Mouse (Mus musculus): Measurements from ENCODE around the gene Cyba. TPM values are rescaled to one million over a fixed set of nuclear protein-coding genes. Genes with fewer than 3 reads are reported as not detected.

Cyba gene
- total and polyA plus RNA-seq, 3 experiments = 450 to 1,119 (median 848) TPM

GRCm38 (mm10) chr8:122437708-122438331 lies 5.1 kb upstream of the Cyba start:
- Histone ChIP-seq H3K9me3 (replicated peaks; ENCODE audit: low read length) (peaks cover 11% of the 10 kb centered on the region), H3K4me1 (ENCODE audit: control insufficient read depth in 1 of 2, insufficient read depth in 2 of 2) (peaks cover 18 to 66% of the 10 kb centered on the region in 2 experiments), H3K4me3 (replicated peaks in 1 of 3; ENCODE audit: low read depth in 2 of 3, low read length in 2 of 3, poor library complexity in 1 of 3) (no peak overlapping the region), H3K27me3 (replicated peaks) (no peaks in the 10 kb centered on the region), H3K79me2 (replicated peaks; ENCODE audit: control insufficient read depth, extremely low read depth, insufficient read depth, poor library complexity, severe bottlenecking) (no peaks in the 10 kb centered on the region), H3K4me2 (ENCODE audit: insufficient read depth, low read depth, poor library complexity, severe bottlenecking) (no peak overlapping the region), H3K36me3 (replicated peaks in 1 of 2; ENCODE audit: control insufficient read depth in 1 of 2, insufficient read depth in 1 of 2, low read length in 1 of 2) (peaks cover 41 to 74% of the 10 kb centered on the region in 2 experiments), H3K27ac (ENCODE audit: insufficient read depth, low read depth) (no peak overlapping the region), H3K9ac (ENCODE audit: insufficient read depth, low read depth) (no peak overlapping the region)
- in situ Hi-C loops (cut with MboI; ENCODE audit: low pct_ligation_motif_present, low pct_unique_long_range_greater_than_20kb, low sequenced_read_pairs) = loop anchor here (25.0 kb wide), 1 partner anchor 851 kb away; the partner anchor contains the start of genes Fbxo31 and Map1lc3b
- DNase-seq (ENCODE audit: extremely low read depth) = no peak
- no peak for TF ChIP-seq JUN (IDR thresholded peaks at IDR 0.05; ENCODE audit: insufficient read depth, low read depth, low read length)
- TF ChIP-seq UBTF (IDR thresholded peaks at IDR 0.05; ENCODE audit: low read depth, low read length) = no peak
- TF ChIP-seq ZKSCAN1 (IDR thresholded peaks at IDR 0.05; ENCODE audit: borderline replicate concordance, low read depth, low read length) = no peak
- no peak for TF ChIP-seq TBP (conservative IDR thresholded peaks at IDR 0.05; ENCODE audit: low read depth, low read length)
- no peak for TF ChIP-seq PAX5 (IDR thresholded peaks at IDR 0.05; ENCODE audit: low read length)
- TF ChIP-seq POLR2AphosphoS2 (IDR thresholded peaks at IDR 0.05; ENCODE audit: low read depth, low read length) = 0 out of 2 replicates have a peak, but pooled peaks have one; percentile 26
- TF ChIP-seq GABPA (IDR thresholded peaks at IDR 0.05; ENCODE audit: insufficient replicate concordance, low read depth, low read length) = no peak
- TF ChIP-seq MEF2A (IDR thresholded peaks at IDR 0.05; ENCODE audit: borderline replicate concordance, low read depth, low read length) = no peak
- dilution Hi-C loops (cut with MboI; ENCODE audit: extremely low pct_ligation_motif_present, extremely low pct_unique_long_range_greater_than_20kb, low sequenced_read_pairs) = no loop called here

GRCm38 (mm10) chr8:122436586-122437125 lies 3.9 kb upstream of the Cyba start:
- dilution Hi-C loops (cut with MboI; ENCODE audit: extremely low pct_ligation_motif_present, extremely low pct_unique_long_range_greater_than_20kb, low sequenced_read_pairs) = no loop called here
- H3K4me2 ChIP-seq (ENCODE audit: insufficient read depth, low read depth, poor library complexity, severe bottlenecking) = no peak overlapping the region

More at GRCm38 (mm10) chr8:122436586-122437125, 3.9 kb upstream of the Cyba start:
- Histone ChIP-seq H3K9ac (ENCODE audit: insufficient read depth, low read depth) (no peak overlapping the region), H3K27ac (ENCODE audit: insufficient read depth, low read depth) (no peak overlapping the region), H3K79me2 (replicated peaks; ENCODE audit: control insufficient read depth, extremely low read depth, insufficient read depth, poor library complexity, severe bottlenecking) (peaks cover 5% of the 10 kb centered on the region), H3K9me3 (replicated peaks; ENCODE audit: low read length) (peaks cover 11% of the 10 kb centered on the region), H3K27me3 (replicated peaks) (no peaks in the 10 kb centered on the region), H3K36me3 (replicated peaks in 1 of 2; ENCODE audit: control insufficient read depth in 1 of 2, insufficient read depth in 1 of 2, low read length in 1 of 2) (peaks cover 41 to 74% of the 10 kb centered on the region in 2 experiments), H3K4me3 (replicated peaks in 1 of 3; ENCODE audit: low read depth in 2 of 3, low read length in 2 of 3, poor library complexity in 1 of 3) (no peak overlapping the region), H3K4me1 (ENCODE audit: control insufficient read depth in 1 of 2, insufficient read depth in 2 of 2) (peaks cover 14 to 57% of the 10 kb centered on the region in 2 experiments)
- TF ChIP-seq TBP (conservative IDR thresholded peaks at IDR 0.05; ENCODE audit: low read depth, low read length) = no peak
- TF ChIP-seq SMC3 (IDR thresholded peaks at IDR 0.05; ENCODE audit: low read depth, low read length) = no peak
- no peak for TF ChIP-seq IRF4 (IDR thresholded peaks at IDR 0.05; ENCODE audit: low read depth, low read length)
- no peak for TF ChIP-seq CHD2 (IDR thresholded peaks at IDR 0.05; ENCODE audit: low read length)
- TF ChIP-seq MAX (IDR thresholded peaks at IDR 0.05; ENCODE audit: low read length) = no peak
- no peak for TF ChIP-seq MAFK (IDR thresholded peaks at IDR 0.05; ENCODE audit: insufficient replicate concordance, low read length)
- TF ChIP-seq NRF1 (IDR thresholded peaks at IDR 0.05; ENCODE audit: low read depth, low read length) = no peak
- no peak for TF ChIP-seq ZMIZ1 (IDR thresholded peaks at IDR 0.05; ENCODE audit: low read depth, low read length)
- no peak for TF ChIP-seq PAX5 (IDR thresholded peaks at IDR 0.05; ENCODE audit: low read length)
- no peak for TF ChIP-seq ZNF384 (IDR thresholded peaks at IDR 0.05; ENCODE audit: low read depth, low read length)
- no peak for TF ChIP-seq SIN3A (IDR thresholded peaks at IDR 0.05; ENCODE audit: low read length)
- TF ChIP-seq MXI1 (IDR thresholded peaks at IDR 0.05; ENCODE audit: low read depth, low read length) = no peak
- no peak for TF ChIP-seq POLR2A (IDR thresholded peaks at IDR 0.05; ENCODE audit: low read depth, low read length)
- TF ChIP-seq EP300 (IDR thresholded peaks at IDR 0.05; ENCODE audit: low read length) = no peak
- TF ChIP-seq GABPA (IDR thresholded peaks at IDR 0.05; ENCODE audit: insufficient replicate concordance, low read depth, low read length) = no peak
- no peak for TF ChIP-seq MEF2A (IDR thresholded peaks at IDR 0.05; ENCODE audit: borderline replicate concordance, low read depth, low read length)
- no peak for TF ChIP-seq RCOR1 (conservative IDR thresholded peaks at IDR 0.05; ENCODE audit: low read depth, low read length)
- in situ Hi-C loops (cut with MboI; ENCODE audit: low pct_ligation_motif_present, low pct_unique_long_range_greater_than_20kb, low sequenced_read_pairs) = loop anchor here (25.0 kb wide), 1 partner anchor 849 kb away; the partner anchor contains the start of genes Fbxo31 and Map1lc3b
- DNase-seq (ENCODE audit: extremely low read depth) = no peak

All from CH12.LX (cell line).